Mouse (Mus musculus): ENCODE measurements at regions not wholly inside any gene's neighbourhood (a gene's known extent, or its start where the extent isn't known, plus 50 kb on each side); places are given as distances from the start of the nearest gene placed in this dataset.
"Not testable (repeated sequence)": the region's sequence is repeated elsewhere in the genome, so short reads cannot be mapped to it uniquely, and the experiment has no call there.

GRCm38 (mm10) chr19:8496561-8496960 lies 91.7 kb upstream of the Slc22a30 start:
- not testable (repeated sequence) for DNase-seq

DNA sequence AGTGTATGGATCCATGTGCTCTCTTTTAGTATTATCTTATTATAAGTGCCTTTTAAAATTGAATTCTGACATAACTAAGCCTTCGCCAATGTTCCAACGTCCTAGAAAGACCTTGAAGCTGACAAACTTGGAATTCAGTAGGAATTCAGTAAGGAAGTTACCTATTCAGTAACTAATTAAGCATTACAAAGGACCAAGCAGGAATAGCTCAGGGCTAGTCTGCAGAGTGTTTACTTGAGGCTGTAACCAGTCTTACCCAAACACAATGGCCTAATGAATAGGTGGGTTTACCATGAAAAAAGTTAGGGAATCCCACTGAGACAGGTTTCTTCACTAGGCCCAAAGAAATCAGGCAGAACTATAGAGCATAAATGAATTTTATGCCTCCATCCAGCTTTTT lies 92.6 kb upstream of the Slc22a30 start:
- not testable (repeated sequence) for DNase-seq

DNA sequence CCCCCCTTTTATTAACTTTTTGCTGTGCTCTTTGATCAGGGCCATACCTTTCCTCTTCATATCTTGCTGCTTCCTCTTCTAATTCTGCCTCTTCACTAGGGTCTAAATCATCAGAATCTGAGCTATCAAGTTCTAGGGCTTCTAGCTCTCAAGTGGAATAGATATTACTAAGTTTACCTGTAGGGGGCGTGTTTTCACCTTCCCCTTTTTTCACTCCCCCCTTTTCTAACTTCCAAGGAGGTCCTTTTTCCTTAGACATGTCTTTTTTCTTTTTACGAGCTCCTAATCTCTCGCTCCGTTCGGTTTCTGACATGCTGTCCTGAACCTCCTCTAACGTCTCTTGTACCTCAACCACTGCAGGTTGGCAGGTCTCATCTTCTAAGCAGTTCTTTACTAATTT lies 73.3 kb upstream of the Slc22a8 start:
- DNase-seq: not testable (repeated sequence)

DNA sequence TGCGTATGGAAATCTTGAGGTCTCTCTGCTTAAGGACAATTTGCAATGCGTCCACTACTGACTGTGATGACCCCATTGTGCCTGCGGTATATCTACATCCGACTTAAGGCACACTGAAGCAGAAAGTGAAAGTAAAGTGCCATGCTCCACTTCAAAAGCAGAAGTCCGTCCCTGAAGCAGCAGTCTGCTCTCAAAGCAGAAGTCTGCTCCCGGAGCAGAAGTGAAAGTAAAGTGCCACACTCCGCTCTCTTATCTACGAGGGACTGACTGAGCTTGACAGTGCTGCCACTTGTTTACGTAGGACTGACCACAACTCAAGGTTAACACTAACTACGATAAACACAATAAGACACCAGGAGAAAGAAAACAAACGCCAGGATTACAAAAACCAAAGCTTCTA lies 72.8 kb upstream of the Slc22a8 start:
- DNase-seq: peak; percentile 49

DNA sequence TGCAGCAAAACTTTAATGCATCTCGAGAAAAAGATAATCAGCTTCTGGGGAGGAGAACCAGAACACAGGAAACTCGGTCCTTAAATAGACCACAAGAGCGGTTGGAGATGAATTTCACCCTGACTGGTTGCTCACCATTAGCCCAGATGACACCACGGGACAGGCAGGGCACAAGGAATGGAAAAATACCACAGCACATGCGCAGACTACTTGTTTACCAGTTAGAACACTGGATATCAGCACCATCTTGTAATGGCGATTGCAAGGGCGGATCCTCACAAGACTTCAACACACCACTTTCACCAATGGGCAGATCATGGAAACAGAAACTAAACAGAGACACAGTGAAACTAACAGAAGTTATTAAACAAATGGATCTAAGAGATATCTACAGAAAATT lies 72.1 kb upstream of the Slc22a8 start:
- not testable (repeated sequence) for DNase-seq

- DNase-seq: no peak
These were observed 56.5 kb upstream of the Slc22a8 start for GRCm38 (mm10) chr19:8534597-8534996.

DNA sequence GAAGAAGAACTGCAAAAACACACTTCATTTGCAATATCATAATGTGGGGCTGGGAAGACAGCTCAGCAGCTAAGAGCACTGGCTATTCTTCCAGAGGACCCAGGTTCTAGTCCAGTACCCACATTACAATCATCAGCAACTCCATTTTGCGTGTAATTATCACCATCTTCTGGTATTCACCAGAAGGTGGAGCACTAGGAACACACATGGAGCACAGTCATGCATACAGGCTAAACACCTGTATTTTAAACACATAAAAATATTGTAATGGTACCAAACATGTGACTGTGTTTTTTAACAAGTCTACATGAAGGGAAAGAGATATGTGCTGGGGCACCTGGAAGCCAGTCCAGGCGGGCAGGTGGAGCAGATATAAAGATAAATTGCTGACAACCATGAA lies 55.0 kb upstream of the Slc22a8 start:
- DNase-seq: no peak

Data from liver (tissue).